Mouse (Mus musculus): Measurements from ENCODE around the gene Cacna1d. TPM values are rescaled to one million over a fixed set of nuclear protein-coding genes. Genes with fewer than 3 reads are reported as not detected.

The Cacna1d gene
- polyA plus RNA-seq, 1 experiment from 2014 or later: 10.5 TPM

- TF ChIP-seq CTCF (IDR thresholded peaks at IDR 0.05; ENCODE audit: low read depth): no peak
- no peaks in the 10 kb centered on the region for H3K36me3 ChIP-seq (ENCODE audit: insufficient read depth)
- H3K4me2 ChIP-seq: no peak overlapping the region
- no peak overlapping the region for H3K9ac ChIP-seq
- 54% methylated on average over 4 of the region's 4 CpGs for WGBS
- ATAC-seq (ENCODE audit: insufficient read depth) (no peak), DNase-seq (no peak)
- H3K4me3 ChIP-seq (ENCODE audit: low read depth, low read length): no peak overlapping the region
- H3K4me1 ChIP-seq (ENCODE audit: insufficient read depth): no peaks in the 10 kb centered on the region
- H3K9me3 ChIP-seq (ENCODE audit: low read depth, low read length): no peaks in the 10 kb centered on the region
- H3K27ac ChIP-seq (ENCODE audit: low read depth): no peak overlapping the region
- H3K27me3 ChIP-seq (ENCODE audit: insufficient read depth, low read length): no peaks in the 10 kb centered on the region
Measured at GRCm38 (mm10) chr14:30256486-30256885, 234.8 kb downstream of the Cacna1d start.

- no peaks in the 10 kb centered on the region for H3K4me1 ChIP-seq (ENCODE audit: insufficient read depth)
- no peaks in the 10 kb centered on the region for H3K9me3 ChIP-seq (ENCODE audit: low read depth, low read length)
- ATAC-seq (ENCODE audit: insufficient read depth) (no peak), DNase-seq (no peak)
- H3K4me2 ChIP-seq: no peak overlapping the region
- H3K36me3 ChIP-seq (ENCODE audit: insufficient read depth): no peaks in the 10 kb centered on the region
- H3K27me3 ChIP-seq (ENCODE audit: insufficient read depth, low read length): no peaks in the 10 kb centered on the region
- WGBS: 77% methylated on average over 12 of the region's 12 CpGs
- no peak overlapping the region for H3K4me3 ChIP-seq (ENCODE audit: low read depth, low read length)
- H3K27ac ChIP-seq (ENCODE audit: low read depth): no peak overlapping the region
- no peak overlapping the region for H3K9ac ChIP-seq
- TF ChIP-seq CTCF (IDR thresholded peaks at IDR 0.05; ENCODE audit: low read depth): no peak
Measured at GRCm38 (mm10) chr14:30255701-30256400, 235.4 kb downstream of the Cacna1d start.

- Histone ChIP-seq H3K4me1 (ENCODE audit: insufficient read depth) (no peaks in the 10 kb centered on the region), H3K27me3 (ENCODE audit: insufficient read depth, low read length) (no peaks in the 10 kb centered on the region), H3K27ac (ENCODE audit: low read depth) (no peak overlapping the region), H3K4me3 (ENCODE audit: low read depth, low read length) (no peak overlapping the region), H3K9me3 (ENCODE audit: low read depth, low read length) (no peaks in the 10 kb centered on the region), H3K4me2 (no peak overlapping the region), H3K9ac (no peak overlapping the region), H3K36me3 (ENCODE audit: insufficient read depth) (no peaks in the 10 kb centered on the region)
- ATAC-seq (ENCODE audit: insufficient read depth) (no peak), DNase-seq (no peak)
- TF ChIP-seq CTCF (IDR thresholded peaks at IDR 0.05; ENCODE audit: low read depth): no peak
- 68% methylated on average over 4 of the region's 4 CpGs for WGBS
Measured at GRCm38 (mm10) chr14:30254776-30255175, 236.5 kb downstream of the Cacna1d start.

- no peak for TF ChIP-seq CTCF (IDR thresholded peaks at IDR 0.05; ENCODE audit: low read depth)
- Histone ChIP-seq H3K9me3 (ENCODE audit: low read depth, low read length) (no peaks in the 10 kb centered on the region), H3K4me3 (ENCODE audit: low read depth, low read length) (no peak overlapping the region), H3K4me1 (ENCODE audit: insufficient read depth) (no peaks in the 10 kb centered on the region), H3K36me3 (ENCODE audit: insufficient read depth) (no peaks in the 10 kb centered on the region), H3K27me3 (ENCODE audit: insufficient read depth, low read length) (no peaks in the 10 kb centered on the region), H3K4me2 (no peak overlapping the region), H3K27ac (ENCODE audit: low read depth) (no peak overlapping the region), H3K9ac (no peak overlapping the region)
- no peak for DNase-seq
- WGBS: 66% methylated on average over 2 of the region's 2 CpGs
- no peak for ATAC-seq (ENCODE audit: insufficient read depth)
Measured at GRCm38 (mm10) chr14:30252824-30253223, 238.4 kb downstream of the Cacna1d start.

- Histone ChIP-seq H3K9ac (no peak overlapping the region), H3K4me1 (ENCODE audit: insufficient read depth) (no peaks in the 10 kb centered on the region), H3K9me3 (ENCODE audit: low read depth, low read length) (no peaks in the 10 kb centered on the region), H3K4me2 (no peak overlapping the region), H3K27me3 (ENCODE audit: insufficient read depth, low read length) (no peaks in the 10 kb centered on the region), H3K36me3 (ENCODE audit: insufficient read depth) (no peaks in the 10 kb centered on the region), H3K27ac (ENCODE audit: low read depth) (no peak overlapping the region), H3K4me3 (ENCODE audit: low read depth, low read length) (no peak overlapping the region)
- TF ChIP-seq CTCF (IDR thresholded peaks at IDR 0.05; ENCODE audit: low read depth): no peak
- WGBS: 81% methylated on average over 5 of the region's 5 CpGs
- ATAC-seq (ENCODE audit: insufficient read depth) (no peak), DNase-seq (no peak)
Measured at GRCm38 (mm10) chr14:30251351-30251750, 239.9 kb downstream of the Cacna1d start.

- no peak overlapping the region for H3K4me2 ChIP-seq
- no peaks in the 10 kb centered on the region for H3K9me3 ChIP-seq (ENCODE audit: low read depth, low read length)
- H3K27ac ChIP-seq (ENCODE audit: low read depth): no peak overlapping the region
- H3K36me3 ChIP-seq (ENCODE audit: insufficient read depth): no peaks in the 10 kb centered on the region
- no peak overlapping the region for H3K4me3 ChIP-seq (ENCODE audit: low read depth, low read length)
- no peak for DNase-seq
- no peaks in the 10 kb centered on the region for H3K4me1 ChIP-seq (ENCODE audit: insufficient read depth)
- no peak overlapping the region for H3K9ac ChIP-seq
- WGBS: 81% methylated on average over 4 of the region's 4 CpGs
- no peak for ATAC-seq (ENCODE audit: insufficient read depth)
- no peak for TF ChIP-seq CTCF (IDR thresholded peaks at IDR 0.05; ENCODE audit: low read depth)
- no peaks in the 10 kb centered on the region for H3K27me3 ChIP-seq (ENCODE audit: insufficient read depth, low read length)
Measured at GRCm38 (mm10) chr14:30249591-30249990, 241.7 kb downstream of the Cacna1d start.

GRCm38 (mm10) chr14:30248811-30249210, 242.4 kb downstream of the Cacna1d start:
- Histone ChIP-seq H3K9ac (no peak overlapping the region), H3K9me3 (ENCODE audit: low read depth, low read length) (no peaks in the 10 kb centered on the region), H3K4me3 (ENCODE audit: low read depth, low read length) (no peak overlapping the region), H3K36me3 (ENCODE audit: insufficient read depth) (no peaks in the 10 kb centered on the region), H3K4me1 (ENCODE audit: insufficient read depth) (no peaks in the 10 kb centered on the region), H3K27ac (ENCODE audit: low read depth) (no peak overlapping the region), H3K4me2 (no peak overlapping the region), H3K27me3 (ENCODE audit: insufficient read depth, low read length) (no peaks in the 10 kb centered on the region)
- TF ChIP-seq CTCF (IDR thresholded peaks at IDR 0.05; ENCODE audit: low read depth): no peak
- 62% methylated on average over 4 of the region's 4 CpGs for WGBS
- DNase-seq (no peak), ATAC-seq (ENCODE audit: insufficient read depth) (no peak)
